Mouse (Mus musculus) telencephalon, adult 2 months (tissue): ENCODE results near the gene Gpr6.

Experiments
- DNase-seq: peaks from one replicate; pipeline ENCODE4 v3.0.0-alpha.2; 2011; ENCODE audit warnings: low read depth, low spot score

Gene Gpr6

GRCm38 (mm10) chr10:41072116-41072515, at the start of gene Gpr6:
Gpr6 (minus strand) TSS chr10:41072285.
- DNase-seq: peak; percentile 44

- DNase-seq: peak; percentile 46
Observed at GRCm38 (mm10) chr10:41100060-41100459, 28.0 kb upstream of the Gpr6 start.

- no peak for DNase-seq
Observed at GRCm38 (mm10) chr10:41098137-41098536, 26.1 kb upstream of the Gpr6 start.

GRCm38 (mm10) chr10:41088852-41089251, 16.8 kb upstream of the Gpr6 start:
- DNase-seq: no peak

- no peak for DNase-seq
Observed at GRCm38 (mm10) chr10:41071696-41072095, 389 bp downstream of the Gpr6 start.

GRCm38 (mm10) chr10:41070693-41071651, 1.1 kb downstream of the Gpr6 start:
- no peak for DNase-seq

GRCm38 (mm10) chr10:41060250-41060831, 11.7 kb downstream of the Gpr6 start:
- DNase-seq: no peak

- DNase-seq: no peak
Observed at GRCm38 (mm10) chr10:41055581-41055980, 16.5 kb downstream of the Gpr6 start.

GRCm38 (mm10) chr10:41054005-41054404, 18.1 kb downstream of the Gpr6 start:
- DNase-seq: no peak

- no peak for DNase-seq
Observed at GRCm38 (mm10) chr10:41042272-41042671, 29.8 kb downstream of the Gpr6 start.

- no peak for DNase-seq
Observed at GRCm38 (mm10) chr10:41041478-41041877, 30.6 kb downstream of the Gpr6 start.

- no peak for DNase-seq
Observed at GRCm38 (mm10) chr10:41040530-41041085, 31.5 kb downstream of the Gpr6 start.

- DNase-seq: no peak
Observed at GRCm38 (mm10) chr10:41038476-41038875, 33.6 kb downstream of the Gpr6 start.

- DNase-seq: peak; percentile 71
Observed at GRCm38 (mm10) chr10:41037722-41038121, 34.4 kb downstream of the Gpr6 start.

GRCm38 (mm10) chr10:41032811-41033210, 39.3 kb downstream of the Gpr6 start:
- DNase-seq: no peak

- no peak for DNase-seq
Observed at GRCm38 (mm10) chr10:41024860-41025259, 47.2 kb downstream of the Gpr6 start.

GRCm38 (mm10) chr10:41024406-41024805, 47.7 kb downstream of the Gpr6 start:
- no peak for DNase-seq

- no peak for DNase-seq
Observed at GRCm38 (mm10) chr10:41022226-41022625, 49.9 kb downstream of the Gpr6 start.
